Mouse (Mus musculus): ENCODE measurements around the gene Abca13. TPM values are rescaled to one million over a fixed set of nuclear protein-coding genes. Genes with fewer than 3 reads are reported as not detected.

Abca13 gene
- polyA plus RNA-seq (2012; rRNA removed), result 0.01 and 0.04 TPM in 2 replicates

DNA sequence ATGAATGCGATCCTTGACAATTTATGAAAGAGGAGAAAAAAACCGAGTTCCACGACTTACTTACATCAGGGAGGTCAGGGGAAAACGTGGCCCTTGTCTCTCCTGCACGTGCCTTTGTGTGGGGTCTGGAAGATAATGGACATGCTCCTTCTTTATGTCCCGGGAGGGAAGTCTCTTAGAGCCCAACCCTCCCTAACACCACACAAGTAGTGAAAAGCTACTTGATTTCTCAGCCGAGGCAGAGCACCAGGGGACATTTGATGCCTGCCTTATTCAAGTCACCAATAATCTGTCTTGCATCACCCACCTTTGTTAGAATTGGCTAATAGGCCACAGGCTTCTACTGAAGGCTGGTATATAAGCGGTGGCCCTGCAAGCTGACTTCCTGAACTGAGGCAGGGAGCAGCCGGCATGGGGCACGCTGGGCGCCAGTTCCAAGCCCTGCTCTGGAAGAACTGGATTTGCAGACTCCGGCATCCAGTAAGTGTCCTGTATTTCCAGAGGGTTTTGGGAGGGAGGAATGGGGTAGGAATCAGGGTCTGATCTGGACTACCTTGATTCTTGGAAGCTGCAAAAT lies at the start of gene Abca13:
Gene Abca13, plus strand, starts transcription at position 388 of the 577 bp plus-strand sequence.

Other genes with a start within 250 kb of the Abca13 start
- gene Pkd1l1, start 218.7 kb upstream of the Abca13 start, polyA plus RNA-seq (2012; rRNA removed), result 0.07 and 0.11 TPM in 2 replicates
- gene Hus1, start 180.8 kb upstream of the Abca13 start, polyA plus RNA-seq (2012; rRNA removed), result 18.6 and 23.4 TPM in 2 replicates
- gene Gm11992, start 143.3 kb upstream of the Abca13 start, polyA plus RNA-seq (2012; rRNA removed), result 0.31 and 0.37 TPM in 2 replicates
- gene Sun3, start 143.0 kb upstream of the Abca13 start, polyA plus RNA-seq (2012; rRNA removed), result 0.05 TPM in 1 of 2 replicates, not detected in the other
- 4.9 and 6.6 TPM in 2 replicates for gene Upp1, start 73.8 kb upstream of the Abca13 start, polyA plus RNA-seq (2012; rRNA removed)